Mouse (Mus musculus): ENCODE measurements around the gene Ripply3. TPM values are rescaled to one million over a fixed set of nuclear protein-coding genes. Genes with fewer than 3 reads are reported as not detected.

Gene Ripply3
- polyA plus RNA-seq, 1 experiment from 2014 or later: 2.7 TPM

DNA sequence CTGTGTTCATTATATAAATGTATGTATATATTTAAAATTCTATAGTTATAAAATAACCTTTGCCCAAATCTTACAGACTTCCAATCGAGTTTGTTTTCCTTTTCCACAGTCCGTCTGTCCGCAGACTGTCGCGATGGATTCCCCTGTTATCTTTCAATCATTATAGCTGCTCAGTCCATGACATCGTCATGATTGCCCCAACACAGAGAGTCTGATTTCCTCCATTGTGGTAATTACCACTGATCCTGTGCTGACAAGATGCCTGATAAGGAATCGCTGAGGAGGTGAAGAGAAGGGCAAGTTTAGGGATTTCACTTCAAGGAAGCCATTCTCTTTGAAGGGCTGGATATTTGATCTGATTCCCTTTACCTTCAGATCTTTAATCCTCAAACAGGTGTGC is 27.8 kb downstream of the Ripply3 start:
- Histone ChIP-seq H3K27ac (ENCODE audit: low read depth, low read length) (no peak overlapping the region), H3K4me2 (replicated peaks; ENCODE audit: low read depth) (no peak overlapping the region), H3K4me1 (replicated peaks; ENCODE audit: control insufficient read depth, insufficient read depth, low read length) (no peaks in the 10 kb centered on the region), H3K4me3 (ENCODE audit: low read depth, low read length) (no peak overlapping the region), H3K36me3 (ENCODE audit: control insufficient read depth, insufficient read depth) (no peaks in the 10 kb centered on the region), H3K27me3 (replicated peaks; ENCODE audit: control insufficient read depth, insufficient read depth, low read length) (no peaks in the 10 kb centered on the region), H3K9ac (ENCODE audit: low read depth, low read length) (no peak overlapping the region), H3K9me3 (ENCODE audit: control insufficient read depth) (no peaks in the 10 kb centered on the region)
- TF ChIP-seq CTCF (IDR thresholded peaks at IDR 0.05; ENCODE audit: low read depth): no peak
- WGBS: 30% methylated on average over 7 of the region's 7 CpGs
- no peak for ATAC-seq

GRCm38 (mm10) chr16:94356776-94357494 is 28.7 kb downstream of the Ripply3 start:
- no peak overlapping the region for H3K27ac ChIP-seq (ENCODE audit: low read depth, low read length)
- H3K4me3 ChIP-seq (ENCODE audit: low read depth, low read length): no peak overlapping the region
- H3K9me3 ChIP-seq (ENCODE audit: control insufficient read depth): no peaks in the 10 kb centered on the region
- no peak for TF ChIP-seq CTCF (IDR thresholded peaks at IDR 0.05; ENCODE audit: low read depth)
- WGBS: 52% methylated on average over 11 of the region's 11 CpGs
- no peaks in the 10 kb centered on the region for H3K36me3 ChIP-seq (ENCODE audit: control insufficient read depth, insufficient read depth)
- ATAC-seq: no peak
- no peaks in the 10 kb centered on the region for H3K27me3 ChIP-seq (replicated peaks; ENCODE audit: control insufficient read depth, insufficient read depth, low read length)
- no peak overlapping the region for H3K4me2 ChIP-seq (replicated peaks; ENCODE audit: low read depth)
- no peak overlapping the region for H3K9ac ChIP-seq (ENCODE audit: low read depth, low read length)
- H3K4me1 ChIP-seq (replicated peaks; ENCODE audit: control insufficient read depth, insufficient read depth, low read length): no peaks in the 10 kb centered on the region

DNA sequence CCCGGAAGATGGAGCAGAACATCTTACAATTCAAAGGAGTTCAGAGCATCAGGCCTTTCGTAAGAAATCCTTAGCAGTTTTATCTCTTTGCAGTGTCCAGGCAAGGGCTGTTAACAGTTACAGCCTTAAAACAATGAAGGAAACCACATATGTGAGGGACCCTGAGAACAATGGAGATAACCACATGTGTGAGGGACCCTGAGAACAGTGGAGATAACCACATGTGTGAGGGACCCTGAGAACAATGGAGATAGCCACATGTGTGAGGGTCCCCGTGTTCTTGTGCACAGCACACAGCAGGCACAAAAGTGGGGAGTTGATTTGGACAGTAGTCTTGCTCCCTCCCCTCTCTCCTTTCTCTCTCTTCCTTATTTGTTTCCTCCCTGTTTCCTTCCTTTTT is 29.9 kb downstream of the Ripply3 start:
- no peak for TF ChIP-seq CTCF (IDR thresholded peaks at IDR 0.05; ENCODE audit: low read depth)
- H3K9me3 ChIP-seq (ENCODE audit: control insufficient read depth): no peaks in the 10 kb centered on the region
- H3K27ac ChIP-seq (ENCODE audit: low read depth, low read length): no peak overlapping the region
- no peaks in the 10 kb centered on the region for H3K36me3 ChIP-seq (ENCODE audit: control insufficient read depth, insufficient read depth)
- no peak overlapping the region for H3K4me3 ChIP-seq (ENCODE audit: low read depth, low read length)
- no peaks in the 10 kb centered on the region for H3K27me3 ChIP-seq (replicated peaks; ENCODE audit: control insufficient read depth, insufficient read depth, low read length)
- no peaks in the 10 kb centered on the region for H3K4me1 ChIP-seq (replicated peaks; ENCODE audit: control insufficient read depth, insufficient read depth, low read length)
- ATAC-seq: no peak
- H3K4me2 ChIP-seq (replicated peaks; ENCODE audit: low read depth): no peak overlapping the region
- 92% methylated on average over 3 of the region's 3 CpGs for WGBS
- H3K9ac ChIP-seq (ENCODE audit: low read depth, low read length): no peak overlapping the region

- no peak for ATAC-seq
- 83% methylated on average over 13 of the region's 13 CpGs for WGBS
- Histone ChIP-seq H3K9ac (ENCODE audit: low read depth, low read length) (no peak overlapping the region), H3K4me2 (replicated peaks; ENCODE audit: low read depth) (no peak overlapping the region), H3K27me3 (replicated peaks; ENCODE audit: control insufficient read depth, insufficient read depth, low read length) (no peaks in the 10 kb centered on the region), H3K36me3 (ENCODE audit: control insufficient read depth, insufficient read depth) (peaks cover 4% of the 10 kb centered on the region; the same call in 1 of the 2 replicates), H3K4me3 (ENCODE audit: low read depth, low read length) (no peak overlapping the region), H3K27ac (ENCODE audit: low read depth, low read length) (no peak overlapping the region), H3K9me3 (ENCODE audit: control insufficient read depth) (no peaks in the 10 kb centered on the region), H3K4me1 (replicated peaks; ENCODE audit: control insufficient read depth, insufficient read depth, low read length) (no peaks in the 10 kb centered on the region)
- no peak for TF ChIP-seq CTCF (IDR thresholded peaks at IDR 0.05; ENCODE audit: low read depth)
Measured at GRCm38 (mm10) chr16:94360578-94361350, 32.5 kb downstream of the Ripply3 start.

GRCm38 (mm10) chr16:94362174-94362873 is 34.1 kb downstream of the Ripply3 start:
- 49% methylated on average over 10 of the region's 10 CpGs for WGBS

DNA sequence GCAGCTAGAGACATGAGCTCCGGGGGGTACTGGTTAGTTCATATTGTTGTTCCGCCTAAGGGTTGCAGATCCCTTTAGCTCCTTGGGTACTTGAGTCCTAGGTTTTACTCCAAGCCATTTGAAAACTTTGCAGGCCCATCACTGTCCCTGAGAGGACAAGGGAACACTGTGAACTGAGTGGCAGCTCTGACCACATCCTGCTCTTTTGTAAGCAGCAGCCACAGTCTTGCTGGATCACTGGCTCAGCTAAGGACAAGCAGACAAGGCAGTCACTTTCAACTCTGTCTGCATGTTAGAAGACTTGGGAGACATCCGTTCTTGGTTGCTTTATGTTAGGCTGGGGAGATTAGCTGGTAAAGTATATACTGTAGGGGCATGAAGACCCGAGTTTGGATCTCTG is 35.6 kb downstream of the Ripply3 start:
- Histone ChIP-seq H3K9ac (ENCODE audit: low read depth, low read length) (no peak overlapping the region), H3K9me3 (ENCODE audit: control insufficient read depth) (no peaks in the 10 kb centered on the region), H3K36me3 (ENCODE audit: control insufficient read depth, insufficient read depth) (peaks cover 4% of the 10 kb centered on the region; the same call in 1 of the 2 replicates), H3K4me3 (ENCODE audit: low read depth, low read length) (no peak overlapping the region), H3K4me1 (replicated peaks; ENCODE audit: control insufficient read depth, insufficient read depth, low read length) (0 out of 2 replicates have a peak, but pooled peaks cover under 1% of the 10 kb centered on the region), H3K27ac (ENCODE audit: low read depth, low read length) (no peak overlapping the region), H3K27me3 (replicated peaks; ENCODE audit: control insufficient read depth, insufficient read depth, low read length) (no peaks in the 10 kb centered on the region), H3K4me2 (replicated peaks; ENCODE audit: low read depth) (no peak overlapping the region)
- 88% methylated on average over 4 of the region's 4 CpGs for WGBS
- no peak for TF ChIP-seq CTCF (IDR thresholded peaks at IDR 0.05; ENCODE audit: low read depth)
- ATAC-seq: no peak

More at GRCm38 (mm10) chr16:94362174-94362873, 34.1 kb downstream of the Ripply3 start:
- H3K4me3 ChIP-seq (ENCODE audit: low read depth, low read length): no peak overlapping the region
- H3K36me3 ChIP-seq (ENCODE audit: control insufficient read depth, insufficient read depth): peaks cover 4% of the 10 kb centered on the region; the same call in 1 of the 2 replicates
- H3K9me3 ChIP-seq (ENCODE audit: control insufficient read depth): no peaks in the 10 kb centered on the region
- H3K9ac ChIP-seq (ENCODE audit: low read depth, low read length): no peak overlapping the region
- ATAC-seq: no peak
- no peak overlapping the region for H3K4me2 ChIP-seq (replicated peaks; ENCODE audit: low read depth)
- H3K27me3 ChIP-seq (replicated peaks; ENCODE audit: control insufficient read depth, insufficient read depth, low read length): no peaks in the 10 kb centered on the region
- H3K4me1 ChIP-seq (replicated peaks; ENCODE audit: control insufficient read depth, insufficient read depth, low read length): no peaks in the 10 kb centered on the region
- no peak for TF ChIP-seq CTCF (IDR thresholded peaks at IDR 0.05; ENCODE audit: low read depth)
- H3K27ac ChIP-seq (ENCODE audit: low read depth, low read length): no peak overlapping the region
